Mouse (Mus musculus) gastrocnemius, postnatal 14 days (tissue): Measurements from ENCODE around the gene Fam133b. TPM values are rescaled to one million over a fixed set of nuclear protein-coding genes. Genes with fewer than 3 reads are reported as not detected.
A peak's percentile ranks its signal among the peaks of the same experiment; 100 is the strongest.

Source experiments
- DNase-seq: peaks from one replicate; pipeline ENCODE4 v3.0.0; 2021; ENCODE audit warnings: mixed read lengths
- intact Hi-C: fragments of 180-260 bp; cut with DNase I; formaldehyde crosslinking; loops from one replicate; pipeline ENCODE4 v1.15.1; 2025; ENCODE audit warnings: low total_unique reads
- long read RNA-seq, 2 experiments: library from polyadenylated mRNA; stranded (forward); transcript quantifications; one replicate each; pipeline ENCODE4 v2.0.0; 2021
- total RNA-seq, 2 experiments: library from RNA; stranded (reverse); gene quantifications; 2 replicates each; pipeline ENCODE4 v1.2.3; 2021

The Fam133b gene
- 10 to 100 TPM; 12.6 to 14.2 TPM for total RNA-seq
- long read RNA-seq, experiment 1, transcript Fam133b-201 (11 exons, 1,491 nt): major isoform, 7 of 9 reads
- long read RNA-seq, experiment 1, partial matches to known transcripts: 0 of 9 reads
- long read RNA-seq, experiment 1, other reads (novel, unspliced or antisense): 1 of 9 reads
- long read RNA-seq, experiment 2, partial matches to known transcripts: 0 of 5 reads
- long read RNA-seq, experiment 2, other reads (novel, unspliced or antisense): 0 of 5 reads

GRCm38 (mm10) chr5:3543629-3544479 lies at the start of gene Fam133b:
Fam133b (plus strand) TSS chr5:3543833.
- DNase-seq: peak; percentile 96
- intact Hi-C loops: no loop called here

GRCm38 (mm10) chr5:3493968-3494367 lies 49.7 kb upstream of the Fam133b start:
- no peak for DNase-seq
- intact Hi-C loops: no loop called here

- intact Hi-C loops: no loop called here
Observed at GRCm38 (mm10) chr5:3494452-3495187, 49.0 kb upstream of the Fam133b start.

GRCm38 (mm10) chr5:3497505-3497925 lies 46.1 kb upstream of the Fam133b start:
- DNase-seq: no peak
- intact Hi-C loops: no loop called here

More at GRCm38 (mm10) chr5:3494452-3495187, 49.0 kb upstream of the Fam133b start:
- no peak for DNase-seq

GRCm38 (mm10) chr5:3500298-3500697 lies 43.3 kb upstream of the Fam133b start:
- no peak for DNase-seq
- intact Hi-C loops: no loop called here

- intact Hi-C loops: no loop called here
- no peak for DNase-seq
Observed at GRCm38 (mm10) chr5:3500957-3501563, 42.6 kb upstream of the Fam133b start.

GRCm38 (mm10) chr5:3501564-3502001 lies 42.0 kb upstream of the Fam133b start:
- no peak for DNase-seq
- intact Hi-C loops: no loop called here

- DNase-seq: peak; percentile 36
Observed at GRCm38 (mm10) chr5:3502610-3503350, 40.9 kb upstream of the Fam133b start.

GRCm38 (mm10) chr5:3503373-3503772 lies 40.3 kb upstream of the Fam133b start:
- intact Hi-C loops: no loop called here
- DNase-seq: no peak

More at GRCm38 (mm10) chr5:3502610-3503350, 40.9 kb upstream of the Fam133b start:
- intact Hi-C loops: no loop called here

GRCm38 (mm10) chr5:3503836-3504323 lies 39.8 kb upstream of the Fam133b start:
- intact Hi-C loops: no loop called here
- no peak for DNase-seq

- DNase-seq: no peak
- intact Hi-C loops: no loop called here
Observed at GRCm38 (mm10) chr5:3504453-3504852, 39.2 kb upstream of the Fam133b start.

- DNase-seq: no peak
- intact Hi-C loops: no loop called here
Observed at GRCm38 (mm10) chr5:3505553-3505952, 38.1 kb upstream of the Fam133b start.

- intact Hi-C loops: no loop called here
- DNase-seq: no peak
Observed at GRCm38 (mm10) chr5:3508480-3509381, 34.9 kb upstream of the Fam133b start.

GRCm38 (mm10) chr5:3509503-3509902 lies 34.1 kb upstream of the Fam133b start:
- no peak for DNase-seq
- intact Hi-C loops: no loop called here

GRCm38 (mm10) chr5:3511097-3511795 lies 32.4 kb upstream of the Fam133b start:
- intact Hi-C loops: no loop called here
- no peak for DNase-seq

- no peak for DNase-seq
- intact Hi-C loops: no loop called here
Observed at GRCm38 (mm10) chr5:3512584-3512983, 31.0 kb upstream of the Fam133b start.

- intact Hi-C loops: loop anchor here (2.0 to 5.0 kb wide), 2 partner anchors 172 to 373 kb away; no protein-coding TSS in a partner anchor
Observed at GRCm38 (mm10) chr5:3514901-3515311, 28.7 kb upstream of the Fam133b start.

More at GRCm38 (mm10) chr5:3514901-3515311, 28.7 kb upstream of the Fam133b start:
- no peak for DNase-seq
